Mouse (Mus musculus) heart, postnatal 0 days (tissue): Measurements from ENCODE around the gene Ccdc85a.

Source experiments
- CTCF ChIP-seq: IDR thresholded peaks from 2 replicates; pipeline ENCODE4 v1.5.1; 2016; ENCODE audit warnings: antibody characterized with exemption, control low read depth, low read depth
- EP300 ChIP-seq: IDR thresholded peaks from 2 replicates; pipeline ENCODE4 v1.6.1; 2016; ENCODE audit warnings: antibody characterized with exemption, low read depth

GRCm38 (mm10) chr11:28501190-28501589 is 82.9 kb downstream of the Ccdc85a start:
- TF ChIP-seq CTCF (no peak), EP300 (no peak)
